Mouse (Mus musculus) T-helper 1 cell (primary cell): ENCODE results near the gene Clrn1.
"Not testable (repeated sequence)": the region's sequence is repeated elsewhere in the genome, so short reads cannot be mapped to it uniquely, and the experiment has no call there.

Experiments used
- in situ Hi-C: fragments of 300-600 bp; cut with MboI, MseI; formaldehyde crosslinking; loops from one replicate; pipeline ENCODE4 v1.15.1; 2025; ENCODE audit warnings: high pct_unique_total_duplicates

Gene Clrn1

DNA sequence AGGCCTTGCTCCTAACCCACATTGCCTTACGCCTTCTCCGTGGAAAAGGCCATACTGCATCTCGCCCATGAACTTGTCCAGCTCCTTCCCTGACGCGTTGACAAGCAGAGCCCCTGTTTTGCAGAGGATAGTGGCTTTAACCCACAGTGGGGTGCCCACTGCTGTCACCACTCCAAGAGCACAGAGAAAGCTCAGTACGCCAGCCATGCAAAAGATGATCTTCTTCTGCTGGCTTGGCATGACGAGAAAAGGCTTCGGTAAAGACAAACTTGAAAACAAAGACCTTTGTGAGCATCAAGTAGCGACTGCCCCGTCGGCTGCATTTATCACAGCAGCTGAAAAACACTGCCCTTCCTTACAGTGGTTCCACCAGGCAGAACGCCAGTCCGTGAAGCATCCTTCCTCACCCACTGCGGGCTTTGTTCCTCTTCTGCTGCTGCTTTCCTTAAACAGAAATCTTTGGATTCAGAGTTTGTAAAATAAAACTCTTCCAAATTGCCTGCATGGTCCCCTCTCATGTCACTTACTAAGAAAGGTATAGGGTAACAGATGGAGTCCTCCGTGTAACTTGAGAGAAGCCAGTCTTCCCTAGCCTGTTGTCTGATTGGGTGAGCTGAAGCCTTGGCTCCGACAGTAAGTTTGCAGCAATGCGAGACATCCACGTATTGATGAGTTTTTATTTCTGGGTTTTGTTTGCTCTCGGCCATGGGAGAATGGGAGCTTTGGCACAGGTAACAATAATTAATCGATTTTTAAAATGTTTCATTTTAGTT is at the start of gene Clrn1:
TSS of gene Clrn1 (minus strand) at position 540 of the 773 bp plus-strand sequence.
- in situ Hi-C loops = no loop called here

DNA sequence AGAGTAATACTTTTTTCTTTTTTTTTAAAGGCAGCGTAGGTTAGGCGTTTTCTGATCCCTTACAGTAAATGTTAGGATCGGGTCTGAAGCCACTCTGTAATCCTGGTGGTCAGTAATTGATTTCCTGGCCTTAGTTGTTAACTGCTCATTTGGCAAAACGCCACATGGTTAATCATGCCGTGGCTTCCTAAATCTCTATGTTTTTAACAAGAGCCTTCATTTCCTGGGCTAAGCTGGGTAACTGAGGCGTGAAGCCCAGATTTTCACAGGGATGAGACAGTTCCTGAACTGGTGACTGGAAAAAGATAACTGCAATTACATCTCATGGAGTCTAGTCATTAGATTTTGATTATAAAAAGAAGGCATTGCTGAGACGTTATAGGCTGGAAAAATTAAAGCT is 38.9 kb upstream of the Clrn1 start:
- in situ Hi-C loops = no loop called here

DNA sequence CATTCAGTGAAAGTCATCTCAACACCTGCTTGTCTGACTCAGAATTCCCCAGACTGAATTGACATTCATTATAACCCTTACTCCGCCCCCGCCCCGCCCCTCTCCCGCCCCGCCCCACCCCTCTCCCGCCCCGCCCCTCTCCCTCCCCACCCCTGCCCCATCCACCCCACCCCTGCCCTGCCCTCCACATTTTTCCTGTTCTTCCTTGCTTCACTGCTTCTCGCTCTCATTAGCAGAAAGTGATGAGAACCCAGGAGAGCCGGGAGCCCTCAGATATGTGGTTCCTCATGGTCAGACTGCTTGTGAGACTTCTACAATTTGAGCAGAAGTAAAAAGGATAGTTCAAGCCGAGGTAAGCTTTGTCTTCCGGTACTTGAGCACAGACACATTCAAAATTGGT is 38.0 kb upstream of the Clrn1 start:
- in situ Hi-C loops = no loop called here

DNA sequence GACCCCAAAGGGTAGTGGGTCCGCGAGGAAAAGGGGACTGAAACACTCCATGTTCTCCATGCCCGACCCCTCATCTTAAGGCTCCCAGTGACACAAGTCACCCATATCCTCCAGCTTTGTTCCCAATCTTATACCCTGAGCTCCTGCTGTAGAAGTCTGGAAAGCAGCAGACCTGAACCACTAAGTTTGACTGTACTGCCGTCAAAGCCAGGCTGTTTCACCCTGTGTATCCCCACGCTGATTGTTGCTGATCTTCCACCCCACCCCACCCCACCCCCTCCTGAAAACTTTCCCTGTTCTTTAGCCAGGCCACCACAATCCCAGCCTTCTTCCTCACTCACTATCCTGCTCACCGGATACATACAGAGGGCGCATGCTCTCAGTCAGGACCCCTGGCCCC is 37.5 kb upstream of the Clrn1 start:
- in situ Hi-C loops = no loop called here

DNA sequence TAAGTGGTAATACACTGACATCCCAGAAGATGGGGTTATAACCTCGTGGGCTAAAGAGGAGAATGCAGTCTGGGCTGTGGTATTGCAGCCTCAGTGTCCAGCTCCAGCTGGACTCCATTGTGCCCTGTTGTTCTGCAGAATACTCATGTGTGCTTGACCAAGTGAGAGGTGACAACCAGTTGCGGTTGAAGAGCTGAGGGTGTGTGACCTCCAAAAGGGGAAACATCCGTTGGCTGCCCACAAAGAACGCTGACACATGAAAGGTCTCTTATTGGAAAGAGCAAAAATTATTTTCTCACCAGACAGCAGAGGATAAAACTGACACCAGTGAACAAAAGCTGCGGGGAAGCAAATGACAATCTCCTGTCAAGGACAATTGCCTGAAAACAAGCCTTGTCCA is 36.2 kb upstream of the Clrn1 start:
- in situ Hi-C loops = no loop called here

DNA sequence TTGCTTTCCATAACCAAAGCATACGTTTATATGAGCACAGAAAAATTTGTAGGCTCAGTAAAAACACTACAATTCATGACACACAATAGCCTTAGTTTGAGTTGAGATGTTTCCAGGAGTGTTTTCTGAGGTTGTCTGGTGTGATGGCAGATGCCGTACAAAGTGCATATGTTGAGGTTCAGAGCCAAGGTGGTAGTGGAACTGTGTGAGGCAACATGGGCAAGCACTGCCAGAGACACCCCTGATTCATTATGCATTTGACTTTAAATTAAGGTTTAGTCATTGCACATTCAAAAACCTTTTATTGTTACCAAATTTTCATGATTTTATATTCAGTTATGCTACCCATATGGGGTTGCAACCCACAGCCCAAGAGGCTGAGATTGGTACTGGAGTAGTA is 19.5 kb upstream of the Clrn1 start:
- in situ Hi-C loops = no loop called here

DNA sequence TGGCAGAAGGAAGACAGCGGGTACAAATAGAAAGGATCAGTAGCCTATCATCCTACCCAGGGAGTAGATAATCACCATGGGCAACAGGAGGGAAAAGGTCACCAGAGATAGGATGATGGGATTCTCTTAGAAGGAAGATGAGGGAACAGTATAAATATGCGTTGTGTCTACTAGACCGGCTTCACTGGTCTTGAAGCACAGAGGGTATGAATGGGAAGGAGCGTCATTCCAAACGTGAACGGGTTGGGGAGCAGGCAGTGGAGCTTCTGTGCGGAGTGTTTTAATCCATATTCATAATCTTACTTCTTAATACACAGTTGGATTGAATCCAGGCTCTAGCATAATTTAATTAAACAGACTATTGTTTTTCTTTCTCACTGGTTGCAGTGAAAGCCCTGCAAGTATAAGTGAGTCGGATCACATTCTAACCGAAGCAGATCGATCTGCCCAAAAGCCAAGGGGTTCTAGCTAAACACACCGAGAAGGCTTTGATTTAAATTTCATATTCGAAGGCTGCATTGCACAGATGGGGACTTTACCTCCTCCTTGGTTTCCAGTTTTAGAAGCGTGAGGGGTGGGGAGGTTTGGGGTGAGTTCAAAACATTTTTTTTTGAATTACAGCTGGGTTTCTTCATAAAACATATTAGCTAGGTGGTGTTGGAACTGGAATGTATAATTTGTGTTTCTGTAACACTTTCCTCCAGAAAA is 17.1 kb upstream of the Clrn1 start:
- in situ Hi-C loops = no loop called here

DNA sequence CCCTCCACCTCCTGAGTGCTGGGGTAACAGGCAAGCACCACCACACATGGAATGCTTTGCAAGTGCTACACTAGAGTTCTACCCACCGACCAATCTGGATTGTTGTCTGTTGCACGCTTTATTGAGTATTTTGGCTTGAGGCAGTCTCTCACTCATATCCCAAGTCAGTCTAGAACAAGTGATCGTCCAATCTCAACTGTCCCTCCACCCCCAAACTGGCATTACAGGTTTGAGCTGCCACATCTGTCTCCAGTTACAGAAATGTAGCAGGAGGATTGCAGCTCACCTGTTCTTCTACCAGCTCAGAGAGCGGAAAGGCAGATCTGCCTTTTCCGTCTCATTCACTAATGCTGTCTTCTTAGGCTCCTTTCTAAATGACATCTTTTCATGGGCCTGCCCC is 10.0 kb upstream of the Clrn1 start:
- in situ Hi-C loops = no loop called here

DNA sequence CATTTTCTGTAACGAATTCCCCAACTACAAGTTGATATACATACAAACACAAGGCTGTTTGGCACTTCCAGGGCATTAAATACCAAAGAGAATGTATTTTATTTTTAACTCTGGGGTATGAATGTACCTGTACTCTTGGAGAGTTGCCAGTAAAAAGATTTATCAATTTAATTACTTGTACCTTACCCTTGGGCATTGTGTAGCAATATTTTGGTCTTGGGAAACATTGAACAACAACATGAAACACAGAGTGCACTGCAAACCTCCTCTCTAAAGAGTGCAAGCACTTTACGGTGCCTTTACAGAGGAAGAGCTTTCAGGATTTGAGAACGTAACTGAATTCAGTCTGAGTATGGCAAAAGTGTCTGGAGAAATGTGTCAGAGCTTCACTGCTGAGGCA is 9.4 kb upstream of the Clrn1 start:
- in situ Hi-C loops = no loop called here

DNA sequence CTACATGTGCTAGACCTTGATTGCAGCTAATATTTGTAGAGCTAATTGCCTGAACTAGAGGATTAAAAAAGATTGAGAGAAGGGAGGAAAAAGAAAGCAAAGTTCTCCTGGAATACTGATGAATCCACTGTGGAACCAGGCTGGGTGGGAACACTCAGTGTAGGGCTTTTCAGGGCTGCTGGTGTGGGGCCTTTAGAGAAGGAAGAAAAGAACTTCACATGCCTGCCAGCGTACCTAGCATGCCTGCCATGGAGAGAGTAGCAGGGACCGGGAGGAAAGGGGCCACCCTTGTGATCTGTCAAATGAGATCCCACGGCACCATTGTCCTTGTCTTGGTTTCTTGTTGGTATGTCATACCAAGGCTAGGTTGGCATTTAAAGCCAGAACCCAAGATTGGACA is 4.5 kb upstream of the Clrn1 start:
- in situ Hi-C loops = no loop called here

DNA sequence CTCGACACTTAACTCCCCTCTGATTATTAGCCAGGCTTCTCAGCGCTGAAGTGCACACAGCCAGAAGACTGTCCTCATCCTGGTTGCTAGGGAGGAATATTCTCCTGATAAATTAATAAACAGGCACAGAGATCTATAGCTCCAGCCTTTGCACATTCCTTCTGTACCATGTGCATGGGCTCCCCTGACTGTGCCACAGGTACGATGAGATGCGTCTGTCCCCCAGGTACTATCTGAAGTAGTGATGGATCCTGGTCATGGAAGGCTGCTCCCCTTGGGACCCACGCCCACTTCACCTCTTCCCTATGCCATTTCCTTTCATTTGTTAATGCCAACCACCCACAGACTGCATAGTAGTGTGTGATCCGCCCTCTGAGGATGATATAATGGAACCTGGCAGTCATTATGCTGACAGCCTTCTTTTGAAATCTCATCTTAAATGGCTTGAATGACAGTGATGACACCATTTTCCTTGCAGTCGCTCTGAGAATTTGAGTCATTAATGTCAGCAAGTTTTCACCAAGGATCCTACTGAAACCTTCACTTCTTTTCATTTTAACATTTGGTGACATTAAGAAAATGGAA is 3.1 kb upstream of the Clrn1 start:
- in situ Hi-C loops = no loop called here

DNA sequence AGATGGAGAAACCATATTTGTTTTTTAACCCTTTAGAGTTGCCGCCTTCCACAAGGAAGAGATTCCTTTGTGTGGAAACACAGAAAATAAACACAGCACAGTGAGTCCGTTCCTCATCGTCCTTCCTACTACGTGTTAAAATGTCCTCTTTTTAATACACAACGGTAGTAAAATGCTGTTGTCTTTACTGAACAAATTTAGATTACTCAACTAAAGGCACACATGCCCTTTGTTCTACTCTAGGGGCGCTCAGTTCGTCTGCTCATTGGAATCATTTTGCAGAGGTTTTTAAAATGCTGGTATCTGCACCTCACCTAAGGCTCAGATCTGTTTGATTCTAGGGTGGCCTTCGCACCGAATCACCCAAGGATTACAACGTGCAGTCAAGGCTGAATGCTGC is 2.6 kb upstream of the Clrn1 start:
- in situ Hi-C loops = no loop called here

DNA sequence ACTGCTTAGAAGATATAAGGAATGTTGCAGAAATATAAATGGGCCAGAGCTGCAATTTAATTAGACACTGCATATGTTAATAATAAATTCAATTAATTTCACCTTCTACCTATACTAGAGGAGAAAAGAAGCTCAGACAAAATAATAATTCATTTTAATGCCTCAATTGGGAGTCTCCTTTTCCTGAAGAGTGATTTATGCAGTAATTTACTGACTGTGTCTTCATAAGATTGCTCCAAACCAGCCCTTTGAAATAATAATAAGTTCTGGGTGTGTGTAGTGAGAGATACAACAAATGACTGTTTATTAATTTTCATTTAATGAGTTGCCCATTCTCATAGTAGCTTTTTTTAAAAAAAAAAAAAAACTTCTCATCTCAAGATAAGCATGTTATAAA is 1.6 kb downstream of the Clrn1 start:
- in situ Hi-C loops = no loop called here

DNA sequence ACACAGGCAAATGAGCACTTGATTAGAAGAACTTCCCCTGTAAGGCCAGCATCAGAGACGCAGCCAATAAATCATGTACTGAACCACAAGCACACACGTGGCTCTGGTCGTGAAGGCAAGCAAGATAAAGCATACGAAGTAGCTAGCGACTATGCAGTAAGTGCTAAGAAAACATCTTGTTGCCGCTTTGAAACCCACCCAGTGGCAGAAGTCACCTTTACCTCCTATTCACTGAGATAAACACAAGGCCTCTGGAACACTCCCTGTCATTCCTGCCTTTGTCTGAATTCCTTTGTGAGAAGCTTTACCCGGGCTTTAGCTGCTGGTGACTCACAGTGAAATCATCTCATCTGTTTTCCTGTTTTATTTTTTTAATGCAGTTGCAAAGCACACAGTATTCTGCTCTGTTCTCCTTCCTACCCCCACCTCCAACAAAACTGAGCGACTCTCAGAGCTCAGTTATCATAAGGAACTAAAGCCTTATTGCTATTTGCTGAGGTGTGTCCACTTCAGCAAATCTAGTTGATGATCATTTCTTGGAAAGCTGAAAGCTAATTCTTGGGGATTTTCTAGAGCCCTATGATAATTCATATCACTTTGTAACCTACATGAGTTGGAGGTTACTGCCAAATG is 2.1 kb downstream of the Clrn1 start:
- in situ Hi-C loops = no loop called here

DNA sequence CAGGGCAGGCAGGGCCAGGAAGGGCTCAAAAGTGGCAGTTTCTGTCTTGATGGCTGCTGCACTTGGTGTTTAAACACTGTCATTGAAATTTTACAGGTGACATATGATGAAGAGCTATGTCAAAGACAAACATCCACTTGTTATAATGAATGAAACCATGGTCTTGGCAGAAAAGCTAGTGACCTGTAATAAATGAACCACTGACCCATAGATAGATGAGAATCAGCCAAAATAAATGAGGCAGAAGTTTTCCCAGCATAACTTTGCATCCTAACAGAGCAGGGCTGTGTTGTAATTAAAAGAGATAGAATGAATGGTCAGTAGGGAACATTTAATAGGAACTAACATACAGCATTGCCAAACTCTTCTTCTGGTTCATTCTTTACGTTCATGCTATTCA is 4.1 kb downstream of the Clrn1 start:
- in situ Hi-C loops = no loop called here

DNA sequence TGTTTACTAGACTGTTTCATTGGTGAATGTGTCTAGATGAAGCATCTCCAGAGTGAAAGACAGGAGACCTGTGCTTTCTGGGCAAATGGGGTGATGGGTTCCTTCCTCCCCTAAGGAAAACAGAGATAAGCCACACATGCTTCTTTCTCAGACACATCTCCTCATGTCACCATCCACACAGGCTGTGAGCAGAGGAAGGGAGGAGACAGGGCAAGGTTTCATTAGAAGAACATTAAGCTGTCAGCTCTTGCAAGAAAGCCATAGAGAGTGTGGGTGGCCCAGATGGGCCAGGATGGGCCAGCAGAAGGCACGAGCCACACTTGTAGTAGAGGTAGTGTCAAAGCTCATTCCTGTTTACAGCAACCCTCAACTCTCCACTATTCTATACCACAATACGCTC is 5.0 kb downstream of the Clrn1 start:
- in situ Hi-C loops = no loop called here

DNA sequence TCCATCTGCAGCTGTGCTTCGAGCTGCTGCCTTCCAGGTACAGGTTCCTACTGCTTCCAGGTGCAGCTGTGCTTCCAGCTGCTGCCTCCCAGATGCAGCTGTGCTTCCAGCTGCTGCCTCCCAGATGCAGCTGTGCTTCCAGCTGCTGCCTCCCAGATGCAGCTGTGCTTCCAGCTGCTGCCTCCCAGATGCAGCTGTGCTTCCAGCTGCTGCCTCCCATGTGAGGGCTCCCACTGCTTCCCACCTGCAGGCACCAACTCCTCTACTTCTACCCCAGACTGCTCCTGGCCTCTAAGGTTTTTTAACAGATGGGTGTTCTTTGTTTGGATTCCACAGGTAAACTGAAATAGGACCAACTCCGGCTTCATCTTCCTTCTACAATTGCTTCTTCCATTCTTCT is 13.3 kb downstream of the Clrn1 start:
- in situ Hi-C loops = not testable (repeated sequence)

DNA sequence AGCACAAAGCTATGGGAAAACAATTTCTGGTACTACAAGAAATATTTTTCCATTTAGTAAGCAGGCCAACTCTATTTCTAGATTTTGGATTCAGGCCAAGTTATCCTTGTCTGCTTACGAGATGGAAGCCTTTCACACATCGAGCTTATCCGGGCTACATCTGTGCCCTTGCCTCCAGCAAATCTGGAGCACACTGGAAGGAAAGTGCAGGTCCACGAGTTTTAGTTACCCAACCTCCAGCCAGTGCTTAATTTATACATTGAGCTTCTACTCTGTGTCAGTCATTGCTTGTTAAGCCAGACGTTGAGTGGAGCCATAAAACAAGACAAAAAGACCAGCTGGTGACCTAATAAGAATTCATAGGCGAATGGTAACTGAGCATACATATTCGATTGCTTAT is 19.4 kb downstream of the Clrn1 start:
- in situ Hi-C loops = no loop called here

DNA sequence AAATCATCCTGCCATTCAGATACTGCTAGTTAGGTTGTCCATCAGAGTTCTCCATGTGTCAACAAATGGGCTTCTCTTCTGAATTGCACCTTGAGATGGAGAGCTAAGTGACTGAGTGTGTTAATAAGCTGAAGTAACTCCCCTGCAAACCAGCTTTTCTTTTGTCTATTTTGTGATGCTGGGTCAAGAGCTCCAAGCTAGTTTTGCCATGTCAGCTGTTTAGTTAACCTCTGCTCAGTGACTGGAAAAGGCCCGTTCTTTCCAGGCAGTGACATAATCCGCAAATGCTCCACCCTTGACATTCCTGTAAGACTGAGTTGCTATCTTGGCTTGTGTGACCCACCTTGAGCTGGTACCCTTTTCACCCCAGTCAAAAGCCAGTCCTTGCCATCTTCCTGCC is 22.2 kb downstream of the Clrn1 start:
- in situ Hi-C loops = no loop called here

DNA sequence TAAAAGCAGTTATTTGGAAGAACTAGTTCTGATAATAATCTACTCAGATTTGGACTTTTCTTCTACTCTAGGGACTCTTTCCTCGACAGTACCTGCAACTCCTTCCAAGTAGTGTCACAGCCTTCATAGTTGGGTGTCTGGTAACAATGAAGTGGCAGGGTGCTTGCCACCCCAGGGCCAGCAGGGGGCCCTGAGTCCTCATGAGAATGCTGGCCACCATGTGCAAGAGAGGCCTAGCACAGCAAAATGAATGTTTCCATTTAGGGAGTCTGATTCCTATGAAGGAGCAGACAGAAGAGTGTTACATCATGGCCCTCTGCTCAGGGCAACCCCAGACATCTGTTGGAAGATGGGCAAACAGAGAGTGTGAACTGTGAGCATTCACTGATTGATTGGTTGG is 41.7 kb downstream of the Clrn1 start:
- in situ Hi-C loops = loop anchor here (10.0 kb wide), 1 partner anchor 211 kb away; no protein-coding TSS in a partner anchor

DNA sequence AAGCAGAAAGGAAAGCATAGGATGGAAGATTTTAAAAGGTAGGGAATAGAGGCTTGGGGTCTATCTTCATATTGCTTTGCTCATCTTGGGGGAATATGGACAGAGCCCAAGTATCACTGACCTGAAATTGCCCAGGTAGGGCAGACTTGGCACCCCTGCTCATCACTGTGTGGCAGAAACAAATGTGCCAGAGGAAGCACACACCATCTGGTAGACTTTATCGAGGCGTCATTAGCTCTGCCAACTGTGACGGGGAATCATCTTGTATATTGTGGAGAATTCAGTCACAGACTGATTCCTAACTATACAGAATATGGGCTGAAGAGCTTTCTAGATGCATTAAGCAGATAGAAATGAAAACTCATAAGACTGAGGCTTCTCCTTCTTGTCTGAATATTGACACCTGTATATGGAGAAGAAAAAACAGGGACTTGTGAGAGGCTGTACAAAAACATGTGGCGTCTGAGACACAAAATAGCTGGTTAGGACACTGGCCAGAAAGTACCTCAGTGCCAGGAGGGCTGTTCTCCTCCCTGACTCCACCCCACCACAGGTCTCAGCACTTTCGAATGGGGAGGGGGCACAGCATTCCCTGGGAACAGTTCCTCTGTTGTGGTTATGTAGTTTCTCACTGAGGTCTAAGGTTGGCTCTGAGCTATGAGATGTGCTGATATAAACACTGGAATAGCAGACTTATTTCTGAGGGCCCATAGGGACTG is 51.5 kb downstream of the Clrn1 start:
- in situ Hi-C loops = no loop called here

DNA sequence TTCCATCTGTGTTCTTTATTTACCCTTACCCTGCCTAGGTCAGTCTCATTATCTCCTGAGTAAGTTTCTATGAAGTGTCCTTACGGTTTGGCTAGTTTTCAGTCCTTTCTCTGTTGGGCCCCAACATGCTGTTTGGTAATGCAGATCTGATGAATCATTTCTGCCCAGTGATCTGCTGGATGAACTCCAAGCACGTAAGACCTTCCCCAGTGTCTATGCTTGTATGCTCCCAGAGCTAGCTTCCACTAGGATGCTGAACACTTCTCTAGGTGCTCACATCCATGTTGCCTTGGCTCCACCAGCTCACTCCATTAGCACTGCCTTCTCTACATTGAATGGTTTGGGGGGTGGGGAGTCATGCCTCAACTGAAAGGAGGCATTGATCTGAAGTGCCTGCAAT is 52.3 kb downstream of the Clrn1 start:
- in situ Hi-C loops = no loop called here
